Mouse (Mus musculus) E14TG2a.4 (cell line): ENCODE data around the gene Gipc3.
A peak's percentile ranks its signal among the peaks of the same experiment; 100 is the strongest.

Experiments
- H3K27me3 ChIP-seq: 2 replicates; pipeline ENCODE4 v1.6.1; 2014; ENCODE audit warnings: low read length, control low read depth; ENCODE audit not compliant: insufficient read depth
- H3K36me3 ChIP-seq: 2 replicates; pipeline ENCODE4 v1.6.1; 2014; ENCODE audit warnings: low read length, control low read depth; ENCODE audit not compliant: insufficient read depth
- H3K4me1 ChIP-seq: replicated peaks from 2 replicates; pipeline ENCODE4 v1.6.1; 2014; ENCODE audit warnings: low read depth, low read length, control low read depth
- H3K4me3 ChIP-seq: replicated peaks from 2 replicates; pipeline ENCODE4 v1.5.1; 2014; ENCODE audit warnings: mild to moderate bottlenecking, low read length
- H3K9me3 ChIP-seq: 2 replicates; pipeline ENCODE4 v1.6.1; 2014; ENCODE audit warnings: low read length, control low read depth
- CTCF ChIP-seq: conservative IDR thresholded peaks from 2 replicates; pipeline ENCODE4 v1.5.1; 2014; ENCODE audit warnings: low read length
- NANOG ChIP-seq: IDR thresholded peaks from 2 replicates; pipeline ENCODE4 v1.6.1; 2014; ENCODE audit warnings: borderline replicate concordance, low read length, mixed read lengths
- POU5F1 ChIP-seq: IDR thresholded peaks from 2 replicates; pipeline ENCODE4 v1.6.1; 2014; ENCODE audit warnings: low read length, borderline replicate concordance

Gipc3 gene

DNA sequence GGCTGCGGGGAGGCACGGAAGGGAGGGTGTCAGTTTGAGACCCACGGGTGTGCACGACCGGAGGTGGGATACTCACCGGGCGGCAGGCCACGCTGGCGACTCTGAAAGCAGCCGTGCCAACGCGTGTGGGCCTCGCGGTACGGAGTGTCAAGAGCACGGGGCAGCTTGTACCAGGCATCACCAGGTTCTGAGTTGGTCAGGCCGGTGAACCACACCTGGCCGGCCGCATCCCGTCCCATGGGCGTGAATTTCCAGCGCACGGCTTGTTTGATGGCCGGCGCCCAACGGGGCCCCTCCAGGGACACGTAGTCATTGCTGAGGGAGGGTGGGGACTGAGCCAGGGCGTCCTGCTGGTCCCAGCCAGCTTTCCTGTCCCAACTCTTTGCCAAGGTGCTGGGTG is 21.6 kb upstream of the Gipc3 start:
- TF ChIP-seq POU5F1 (no peak), CTCF (no peak), NANOG (no peak)
- peaks cover 2% of the 10 kb centered on the region; the same call in 1 of the 2 replicates for H3K27me3 ChIP-seq
- H3K9me3 ChIP-seq, result no peaks in the 10 kb centered on the region
- H3K36me3 ChIP-seq, result peaks cover 91% of the 10 kb centered on the region
- peaks cover 100% of the 10 kb centered on the region for H3K4me1 ChIP-seq
- peak overlapping the region; percentile 66 for H3K4me3 ChIP-seq

DNA sequence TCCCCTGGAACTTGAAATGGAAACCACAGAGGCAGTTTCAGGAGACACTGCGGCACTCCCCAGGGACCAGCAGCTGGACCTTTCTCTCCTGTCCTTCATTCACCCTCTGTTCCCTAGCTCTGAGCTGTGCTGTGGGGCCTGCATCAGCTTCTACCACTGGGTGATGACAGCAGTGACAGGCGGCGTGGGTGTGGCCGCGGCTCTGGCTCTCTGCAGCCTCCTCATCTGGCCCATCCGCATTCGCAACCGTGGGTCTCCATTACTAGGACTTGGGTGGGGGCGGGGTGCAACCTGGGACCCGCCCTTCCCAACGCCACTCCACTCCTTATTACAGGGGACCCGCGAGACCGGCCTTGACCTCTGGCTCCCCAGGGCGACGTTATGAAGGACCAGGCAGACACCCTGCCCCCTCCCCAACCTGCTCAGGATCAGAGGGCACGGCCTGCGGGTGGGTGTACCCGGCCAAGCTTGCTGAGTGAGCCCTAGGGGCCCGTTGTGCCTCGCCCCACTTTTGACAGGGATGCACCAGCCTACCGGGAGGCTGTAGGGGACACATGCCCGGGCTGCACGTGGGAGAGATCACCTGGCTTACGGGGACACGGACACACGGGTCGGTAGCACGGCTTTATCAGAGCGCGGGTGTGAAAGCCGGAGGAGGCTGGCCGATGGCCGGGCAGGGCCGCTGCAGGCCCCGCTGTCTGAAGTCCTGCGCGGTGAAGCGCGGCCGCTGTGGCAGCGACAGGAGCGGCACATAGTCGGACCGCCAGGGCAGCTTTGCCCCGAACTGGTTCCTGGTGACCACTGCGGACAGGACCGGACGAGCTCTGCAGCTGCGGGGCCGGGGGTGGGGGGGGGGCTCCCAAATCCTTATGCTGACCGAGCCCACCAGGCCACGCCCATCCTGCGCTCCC is 20.6 kb upstream of the Gipc3 start:
- Histone ChIP-seq H3K27me3 (peaks cover 2% of the 10 kb centered on the region; the same call in 1 of the 2 replicates), H3K36me3 (peaks cover 91% of the 10 kb centered on the region), H3K4me3 (peak overlapping the region; percentile 66), H3K4me1 (peaks cover 100% of the 10 kb centered on the region), H3K9me3 (no peaks in the 10 kb centered on the region)
- TF ChIP-seq POU5F1, result no peak
- TF ChIP-seq NANOG, result no peak
- no peak for TF ChIP-seq CTCF

DNA sequence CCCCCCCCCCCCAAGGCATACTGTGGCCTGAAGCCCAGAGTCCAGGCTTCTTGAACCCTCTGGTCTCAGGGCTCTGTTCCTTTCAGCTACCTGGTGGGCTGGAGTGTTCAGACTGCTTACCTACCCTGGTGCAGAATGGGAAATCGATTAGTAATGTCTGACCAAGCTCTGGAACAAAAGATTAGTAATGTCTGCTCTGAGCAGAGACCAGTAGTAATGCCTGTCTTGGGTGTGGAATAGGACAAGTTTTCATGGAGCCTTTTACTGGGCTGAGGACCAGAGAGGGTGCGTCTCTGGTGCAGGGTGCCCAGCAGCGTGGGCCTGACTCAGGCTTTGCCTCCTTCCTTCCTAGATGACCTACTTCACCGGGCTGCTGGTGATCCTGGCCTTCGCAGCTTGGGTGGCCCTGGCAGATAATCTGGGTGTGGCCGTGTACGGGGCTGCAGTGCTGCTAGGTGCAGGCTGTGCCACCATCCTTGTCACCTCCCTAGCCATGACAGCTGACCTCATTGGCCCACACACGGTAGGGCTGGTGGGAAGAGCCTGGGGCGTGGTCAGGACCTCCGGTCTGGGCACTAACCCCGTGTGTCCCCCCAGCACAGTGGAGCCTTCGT is 19.4 kb upstream of the Gipc3 start:
- peaks cover 2% of the 10 kb centered on the region; the same call in 1 of the 2 replicates for H3K27me3 ChIP-seq
- H3K4me1 ChIP-seq, result peaks cover 98% of the 10 kb centered on the region
- no peak for TF ChIP-seq CTCF
- TF ChIP-seq POU5F1, result no peak
- no peak for TF ChIP-seq NANOG

DNA sequence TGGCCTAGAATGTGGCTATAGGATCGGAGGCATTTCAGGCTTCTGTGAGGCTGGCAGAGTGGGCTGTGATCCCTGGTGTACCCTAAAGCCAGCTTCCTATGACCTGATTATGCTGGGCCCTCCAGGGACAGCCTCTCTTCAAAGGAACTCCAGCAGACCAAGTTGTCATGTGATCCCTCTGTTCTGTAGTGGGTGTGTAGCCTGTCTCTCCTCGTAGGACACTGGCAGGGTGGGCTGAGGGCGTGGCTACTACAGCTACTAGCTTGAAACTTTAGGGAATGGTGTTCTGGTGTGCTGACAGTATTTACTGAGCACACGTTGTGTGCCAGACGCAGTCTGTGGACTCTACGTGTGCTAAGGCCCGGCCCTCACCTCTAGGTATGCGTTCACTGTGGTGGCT is 17.7 kb upstream of the Gipc3 start:
- peaks cover 65% of the 10 kb centered on the region for H3K36me3 ChIP-seq
- peak overlapping the region; percentile 50 for H3K4me3 ChIP-seq
- H3K9me3 ChIP-seq, result no peaks in the 10 kb centered on the region
- TF ChIP-seq CTCF (no peak), NANOG (no peak), POU5F1 (no peak)
- peaks cover 2% of the 10 kb centered on the region; the same call in 1 of the 2 replicates for H3K27me3 ChIP-seq
- peaks cover 94% of the 10 kb centered on the region for H3K4me1 ChIP-seq

More for the DNA sequence above, 19.4 kb upstream of the Gipc3 start:
- peaks cover 82% of the 10 kb centered on the region for H3K36me3 ChIP-seq
- H3K4me3 ChIP-seq, result peak overlapping the region; percentile 66
- H3K9me3 ChIP-seq, result no peaks in the 10 kb centered on the region

DNA sequence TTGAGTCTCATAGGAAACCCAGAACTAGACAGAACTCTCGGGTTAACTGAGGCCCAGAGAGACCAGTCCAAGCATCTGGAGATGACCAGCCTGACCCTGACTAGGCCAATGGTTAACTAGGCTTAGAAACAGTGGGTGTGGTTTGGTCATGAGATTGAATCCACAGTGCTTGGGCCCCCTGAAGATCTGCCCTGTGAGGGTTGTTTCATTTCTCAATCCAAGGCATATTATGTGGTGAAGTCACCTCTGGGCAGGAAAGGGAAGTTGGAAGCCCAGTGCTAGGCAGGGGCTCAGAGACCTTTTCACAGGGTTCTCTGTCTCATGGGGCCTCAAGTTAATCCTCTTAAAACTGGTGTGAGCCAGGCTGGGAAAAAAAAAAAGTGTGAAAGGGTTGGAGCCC is 15.8 kb upstream of the Gipc3 start:
- Histone ChIP-seq H3K36me3 (peaks cover 54% of the 10 kb centered on the region), H3K9me3 (no peaks in the 10 kb centered on the region), H3K4me1 (peaks cover 94% of the 10 kb centered on the region), H3K27me3 (no peaks in the 10 kb centered on the region), H3K4me3 (peak overlapping the region; percentile 93)
- TF ChIP-seq NANOG (no peak), POU5F1 (no peak)

DNA sequence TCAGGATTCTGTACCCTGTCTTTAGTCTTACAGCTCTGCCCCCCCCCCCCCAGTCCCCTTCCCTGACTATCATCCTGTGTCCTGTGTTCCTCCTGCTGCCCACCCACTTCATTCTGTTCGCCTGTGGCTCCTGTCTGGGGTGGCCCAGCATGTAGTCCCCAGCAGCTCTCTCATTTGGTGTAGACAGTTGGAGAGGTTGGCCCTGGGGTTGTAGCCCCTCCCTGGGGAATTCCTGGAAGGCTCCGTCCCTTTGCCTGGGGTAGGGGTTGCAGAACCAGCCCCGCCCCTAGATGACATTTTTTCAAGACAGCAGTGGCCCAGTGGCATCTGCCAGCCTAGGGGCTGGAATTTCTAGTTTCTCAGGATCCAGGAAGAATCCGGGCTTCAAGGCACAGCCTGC is 15.1 kb upstream of the Gipc3 start:
- Histone ChIP-seq H3K27me3 (no peaks in the 10 kb centered on the region), H3K9me3 (no peaks in the 10 kb centered on the region), H3K36me3 (peaks cover 48% of the 10 kb centered on the region), H3K4me1 (peaks cover 94% of the 10 kb centered on the region), H3K4me3 (peak overlapping the region; percentile 93)
- TF ChIP-seq NANOG (no peak), POU5F1 (no peak), CTCF (no peak)

DNA sequence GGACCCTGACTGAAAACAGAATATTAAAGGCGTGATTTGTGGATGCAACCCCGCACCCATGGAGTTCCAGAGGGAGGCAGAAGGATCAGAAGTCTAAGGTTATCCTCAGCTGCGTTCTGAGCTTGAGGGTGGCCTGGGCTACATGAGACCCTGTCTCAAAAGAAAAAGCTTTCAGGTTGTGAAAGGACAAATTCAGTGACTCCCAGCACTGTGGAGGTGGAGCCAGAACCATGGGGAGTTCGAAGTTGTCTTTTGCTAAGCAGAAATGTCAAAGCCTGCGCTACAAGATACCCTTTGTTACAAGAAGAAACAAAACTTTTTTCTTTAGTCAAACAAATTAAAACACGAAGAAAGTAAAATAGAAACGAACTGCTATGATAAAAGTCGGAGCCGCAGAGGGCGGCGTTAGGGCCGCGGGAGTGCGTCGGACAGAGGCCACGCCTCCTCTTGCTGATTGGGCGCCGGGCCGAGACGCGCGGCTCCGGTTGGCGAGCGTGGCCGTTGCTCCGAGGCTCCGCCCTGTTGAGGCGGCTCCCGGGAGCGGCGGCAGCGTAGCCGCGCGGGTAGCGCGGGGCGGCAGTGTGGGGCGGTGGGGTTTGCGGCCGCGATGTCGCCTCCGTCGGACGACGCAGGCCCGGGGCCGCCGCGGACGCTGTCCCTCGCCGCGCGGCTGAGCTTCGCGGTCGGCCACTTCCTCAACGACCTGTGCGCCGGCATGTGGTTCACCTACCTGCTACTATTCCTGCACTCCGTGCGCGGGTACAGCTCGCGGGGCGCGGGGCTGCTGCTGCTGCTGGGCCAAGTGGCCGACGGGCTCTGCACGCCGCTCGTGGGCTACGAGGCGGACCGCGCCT is 14.2 kb upstream of the Gipc3 start, which contains the start of gene Mfsd12:
Mfsd12 (plus strand) TSS at position 501 of the 854 bp plus-strand sequence.
- H3K9me3 ChIP-seq, result no peaks in the 10 kb centered on the region
- H3K4me1 ChIP-seq, result peaks cover 94% of the 10 kb centered on the region
- TF ChIP-seq NANOG, result no peak
- TF ChIP-seq CTCF, result no peak
- no peak for TF ChIP-seq POU5F1
- peak within 1 kb of the TSS; percentile 93 for H3K4me3 ChIP-seq
- no peaks in the 10 kb centered on the region for H3K27me3 ChIP-seq
- H3K36me3 ChIP-seq, result peaks cover 38% of the 10 kb centered on the region

DNA sequence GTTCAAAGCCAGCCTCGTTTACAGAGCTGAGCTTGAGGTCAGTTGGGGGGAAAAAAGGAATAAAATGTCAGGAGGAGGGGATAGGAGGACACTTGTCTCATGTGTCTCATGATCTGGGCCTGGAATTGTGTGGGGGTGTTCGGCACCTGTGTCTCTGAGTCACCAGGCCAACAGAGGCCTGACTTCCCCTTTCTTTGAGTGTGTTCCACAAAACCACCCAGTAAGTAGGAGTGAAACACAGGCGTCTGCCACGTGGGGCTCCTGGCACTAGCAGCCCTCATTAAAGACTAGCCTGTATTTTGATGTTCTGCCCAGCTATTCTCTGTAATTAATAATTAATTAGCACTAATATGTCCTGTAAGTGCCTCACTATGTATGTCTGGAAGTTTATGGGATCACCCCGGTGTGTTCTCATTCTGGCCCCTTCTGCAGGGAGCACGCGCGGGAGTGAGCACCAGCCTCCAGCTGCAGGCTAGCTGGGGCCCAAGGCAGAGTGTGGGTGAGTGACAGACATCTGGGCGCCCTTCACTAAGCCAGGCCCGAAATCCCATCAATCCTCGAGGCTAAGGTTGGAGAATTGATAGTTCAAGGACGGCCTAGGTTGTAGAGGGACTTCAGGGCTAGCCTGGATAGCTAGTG is 13.4 kb upstream of the Gipc3 start:
- TF ChIP-seq NANOG, result no peak
- TF ChIP-seq POU5F1, result no peak
- no peak for TF ChIP-seq CTCF
- Histone ChIP-seq H3K27me3 (no peaks in the 10 kb centered on the region), H3K4me1 (peaks cover 94% of the 10 kb centered on the region), H3K36me3 (peaks cover 31% of the 10 kb centered on the region), H3K4me3 (peak overlapping the region; percentile 93), H3K9me3 (no peaks in the 10 kb centered on the region)
